Mouse (Mus musculus) layer of hippocampus, adult 8-10 months (tissue): ENCODE data around the gene Rprd1b. TPM values are rescaled to one million over a fixed set of nuclear protein-coding genes. Genes with fewer than 3 reads are reported as not detected.

Source experiments
- DNase-seq, 2 experiments: peaks; one replicate each; pipeline ENCODE4 v3.0.0; 2022; ENCODE audit warnings: low spot score in 2 of 2
- total RNA-seq, 4 experiments: library from RNA; stranded (reverse); gene quantifications; 2 replicates each; pipeline ENCODE4 v1.2.4; 2022

The Rprd1b gene
- total RNA-seq, 4 experiments from 2014 or later: 51.1 to 61.0 (median 52.7) TPM

- no peak for DNase-seq
Observed at GRCm38 (mm10) chr2:158079843-158080395, 51.6 kb downstream of the Rprd1b start.

DNA sequence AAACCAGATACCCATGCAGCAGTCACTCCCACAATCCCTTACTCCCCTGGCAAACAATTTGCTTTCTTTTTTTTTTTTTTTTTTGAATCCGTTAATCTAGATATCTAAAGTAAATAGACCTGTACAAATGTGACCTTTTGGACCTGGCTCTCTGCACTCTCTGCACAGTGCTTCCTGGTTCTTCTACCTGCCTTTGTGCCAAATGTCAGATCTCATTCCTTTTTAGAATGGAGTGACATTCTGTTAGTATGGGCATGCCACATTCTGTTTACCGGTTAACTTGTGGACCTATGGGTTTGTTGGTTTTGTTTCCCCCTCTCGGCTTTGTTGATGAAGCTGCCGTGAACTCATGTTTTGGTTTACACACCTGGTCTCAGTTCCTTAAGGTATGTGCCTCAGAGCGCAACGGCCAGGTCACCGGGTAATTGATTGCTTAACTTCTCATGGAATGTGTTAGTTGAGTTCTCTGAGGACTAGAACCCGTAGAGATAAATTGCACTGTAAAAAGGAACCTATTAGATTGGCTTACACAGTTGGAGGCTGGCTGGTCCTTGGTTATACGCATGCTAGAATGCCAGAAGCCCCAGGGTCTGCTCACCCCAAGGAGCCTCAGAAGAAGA lies 52.4 kb downstream of the Rprd1b start:
- DNase-seq: no peak

DNA sequence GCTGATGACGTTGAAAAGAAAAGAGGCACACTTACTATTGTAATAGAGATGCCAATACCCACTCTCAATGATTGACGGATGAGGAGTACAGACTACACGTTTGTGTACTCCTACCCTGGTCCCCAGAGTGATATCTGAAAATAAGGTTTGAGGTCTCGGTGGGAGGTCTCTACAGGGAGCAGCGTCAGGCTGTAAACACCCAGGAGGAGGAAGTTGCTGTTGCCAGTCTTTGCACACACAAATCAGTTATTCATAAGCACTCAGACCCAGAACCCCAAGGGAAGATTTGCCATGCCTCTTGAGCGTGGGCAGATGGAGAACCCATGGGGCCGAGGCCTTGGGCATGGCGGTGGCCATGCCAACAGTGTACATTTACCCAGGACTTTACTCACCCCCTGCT lies 56.2 kb downstream of the Rprd1b start:
- no peak for DNase-seq

DNA sequence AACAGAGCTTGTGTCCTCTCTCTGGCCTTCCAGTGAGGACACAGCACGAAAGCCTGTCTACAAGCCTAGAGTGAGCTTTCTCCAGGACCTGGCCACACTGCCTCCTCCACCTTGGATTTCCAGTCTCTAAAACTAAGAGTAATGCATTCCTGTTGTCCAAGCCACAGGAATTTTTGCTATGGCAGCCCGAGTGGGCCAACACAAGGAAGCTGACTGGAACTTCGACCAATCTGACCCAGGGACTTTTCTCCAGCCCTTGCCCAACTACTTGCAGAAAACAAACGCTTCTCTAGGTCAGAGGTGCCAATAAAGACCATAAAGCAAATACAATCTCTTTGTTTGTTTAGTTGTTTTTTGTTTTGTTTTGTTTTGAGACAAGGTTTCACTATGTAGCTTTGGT lies 61.8 kb downstream of the Rprd1b start:
- no peak for DNase-seq

DNA sequence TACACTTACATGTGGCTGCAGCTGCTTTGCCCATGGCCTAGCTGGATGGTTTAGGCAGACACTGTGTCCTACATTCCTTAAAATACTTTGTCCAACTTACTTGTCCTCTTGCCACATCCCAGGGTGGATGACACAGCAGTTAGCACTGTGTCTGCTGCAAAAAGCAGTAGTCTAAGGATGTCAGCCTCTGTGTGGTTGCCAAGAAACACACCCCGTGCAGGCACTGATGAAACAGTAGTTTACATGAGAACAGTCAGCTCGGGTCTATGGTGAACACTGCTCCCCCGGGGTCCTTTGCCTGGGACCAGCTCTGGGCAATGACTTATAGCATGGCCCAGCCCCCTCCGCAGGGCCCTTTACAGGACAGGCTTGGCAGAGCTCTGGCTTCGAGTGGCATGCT lies 65.0 kb downstream of the Rprd1b start:
- no peak for DNase-seq

DNA sequence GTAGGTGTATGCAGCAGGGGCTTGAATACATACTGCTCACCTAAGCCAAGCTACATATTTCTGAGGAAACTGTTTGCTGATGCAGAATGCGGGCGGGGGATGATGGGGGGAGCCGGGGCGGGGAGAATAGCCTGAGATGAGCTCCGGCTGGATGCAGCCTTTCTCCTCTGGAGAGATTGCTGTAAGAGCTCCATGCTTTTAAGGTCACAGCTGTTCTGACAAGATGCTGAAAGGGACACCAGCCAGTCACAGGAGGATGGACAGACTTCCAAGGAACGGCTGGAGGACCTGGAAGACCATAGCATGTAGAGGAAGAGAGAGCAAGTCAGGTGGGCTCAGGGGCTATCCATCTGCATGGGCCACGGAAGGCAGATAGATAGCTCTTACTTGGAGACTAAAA lies 66.0 kb downstream of the Rprd1b start:
- DNase-seq: no peak

GRCm38 (mm10) chr2:158094846-158095245 lies 66.5 kb downstream of the Rprd1b start:
- no peak for DNase-seq

DNA sequence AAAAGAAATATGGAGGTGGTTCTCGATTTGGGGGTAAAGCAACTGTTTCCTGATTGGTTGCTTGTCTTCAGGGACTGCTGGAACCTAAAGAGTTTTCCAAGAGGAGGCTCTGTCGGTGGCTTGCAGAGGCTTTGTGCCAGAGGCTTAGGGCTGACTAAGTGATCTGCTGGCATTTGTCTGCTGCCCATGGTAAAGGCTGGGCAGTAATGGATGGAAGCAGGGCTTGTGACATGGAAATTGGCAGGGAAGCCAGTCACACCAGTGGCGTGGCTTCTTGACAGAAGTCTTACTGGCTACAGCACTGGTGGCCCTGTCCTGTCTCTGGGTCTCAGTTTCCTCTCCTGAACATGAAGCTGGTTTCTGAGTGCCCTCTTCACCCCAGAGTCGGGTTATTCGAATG lies 68.8 kb downstream of the Rprd1b start:
- no peak for DNase-seq

GRCm38 (mm10) chr2:158098730-158099129 lies 70.4 kb downstream of the Rprd1b start:
- DNase-seq: no peak

DNA sequence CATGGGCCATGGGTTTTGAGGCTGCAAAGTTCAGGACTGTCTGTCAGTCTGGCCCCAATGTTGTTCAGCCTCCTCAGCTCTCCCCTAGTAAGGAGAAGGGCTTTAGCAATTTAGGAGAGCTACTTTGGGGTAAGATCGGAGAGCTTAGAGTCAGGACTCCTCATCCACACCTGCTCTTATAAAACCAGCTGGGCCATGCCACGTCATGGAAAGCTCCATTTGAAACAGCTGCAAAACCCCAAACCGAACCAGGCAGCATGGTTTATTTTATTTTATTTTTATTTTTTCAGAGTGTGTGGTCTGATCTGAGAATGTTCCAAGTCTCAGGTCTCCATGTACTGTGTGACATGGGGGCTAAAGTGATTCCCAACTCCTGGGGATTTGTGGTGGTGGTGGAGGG lies 71.2 kb downstream of the Rprd1b start:
- DNase-seq: no peak

GRCm38 (mm10) chr2:158101768-158102167 lies 73.5 kb downstream of the Rprd1b start:
- DNase-seq: peak; percentile 14 to 49

- DNase-seq: no peak
Observed at GRCm38 (mm10) chr2:158104966-158105365, 76.7 kb downstream of the Rprd1b start.

DNA sequence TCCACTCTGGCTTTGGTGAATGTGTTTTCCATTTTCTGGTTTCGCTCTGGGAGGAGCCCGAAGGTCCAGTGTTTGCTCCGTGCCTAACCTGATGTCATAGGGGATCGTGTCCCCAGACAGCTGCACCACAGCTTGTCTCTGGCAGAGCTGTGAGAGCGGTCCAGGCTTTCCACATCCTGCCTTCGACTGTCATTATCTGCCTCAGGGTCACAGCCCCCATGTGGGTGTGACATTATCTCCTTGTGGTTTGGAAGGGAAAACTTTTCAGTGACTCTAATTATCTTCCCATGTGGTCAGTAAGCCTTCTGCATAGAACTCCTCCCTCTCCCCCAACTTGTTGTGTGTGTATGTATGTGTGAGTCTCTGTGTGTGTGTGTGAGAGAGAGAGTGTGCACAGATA lies 77.3 kb downstream of the Rprd1b start:
- DNase-seq: no peak

GRCm38 (mm10) chr2:158106947-158107587 lies 78.8 kb downstream of the Rprd1b start:
- DNase-seq: peak in 1 of 2 experiments; percentile 23

- DNase-seq: no peak
Observed at GRCm38 (mm10) chr2:158109516-158109915, 81.2 kb downstream of the Rprd1b start.

- no peak for DNase-seq
Observed at GRCm38 (mm10) chr2:158113591-158114257, 85.4 kb downstream of the Rprd1b start.

DNA sequence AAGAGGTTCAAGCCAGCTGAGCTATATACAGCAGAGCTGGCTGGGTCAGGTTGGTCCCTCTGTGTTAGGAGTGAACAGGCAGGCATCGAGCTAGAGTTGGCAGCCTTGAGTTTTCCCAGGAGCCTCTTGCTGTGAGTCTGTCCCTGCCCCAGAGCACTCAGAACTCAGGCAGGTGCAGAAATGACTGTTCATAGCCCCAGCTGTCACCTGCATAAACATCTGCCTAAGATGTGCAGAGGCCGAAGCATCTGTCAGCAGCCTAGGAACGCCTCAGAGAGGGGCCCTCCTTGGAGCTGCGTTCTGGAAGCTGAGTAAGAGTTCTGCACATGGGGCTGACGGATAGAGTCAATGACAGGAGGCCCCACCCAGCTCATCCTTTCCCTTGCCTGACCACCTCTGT lies 86.6 kb downstream of the Rprd1b start:
- no peak for DNase-seq

DNA sequence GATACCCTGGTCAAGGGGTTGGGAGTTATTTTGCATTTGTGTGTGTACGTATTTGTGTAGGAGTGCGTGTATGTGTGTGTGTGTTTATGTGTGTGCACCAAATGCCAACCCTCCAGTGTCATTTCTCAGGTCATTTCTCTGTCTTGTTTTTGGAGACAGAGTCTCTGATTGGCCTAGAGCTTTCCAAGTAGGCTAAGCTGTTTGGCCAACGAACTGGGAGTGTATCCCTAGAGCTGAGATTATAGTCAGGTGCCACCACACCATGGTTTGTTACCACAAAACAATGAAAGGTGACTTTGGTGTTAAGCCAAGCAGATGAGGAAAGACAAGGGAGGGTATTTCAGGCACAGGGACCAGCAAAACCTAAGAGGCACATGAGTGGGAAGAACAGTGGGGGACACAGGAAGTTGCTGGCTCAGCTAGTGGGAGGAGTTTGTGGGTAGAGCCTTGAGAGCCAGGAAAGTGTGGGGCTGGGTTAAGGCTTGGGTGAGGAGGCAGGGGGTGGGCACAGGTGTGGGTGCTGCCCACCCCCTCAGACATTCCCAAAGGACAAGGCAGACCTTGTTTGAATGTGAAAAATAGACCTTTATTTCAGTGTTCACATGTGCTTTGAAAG lies 87.6 kb downstream of the Rprd1b start:
- DNase-seq: no peak

GRCm38 (mm10) chr2:158116653-158117052 lies 88.4 kb downstream of the Rprd1b start:
- no peak for DNase-seq

GRCm38 (mm10) chr2:158119145-158119544 lies 90.8 kb downstream of the Rprd1b start:
- no peak for DNase-seq

- DNase-seq: no peak
Observed at GRCm38 (mm10) chr2:158120211-158120610, 91.9 kb downstream of the Rprd1b start.

DNA sequence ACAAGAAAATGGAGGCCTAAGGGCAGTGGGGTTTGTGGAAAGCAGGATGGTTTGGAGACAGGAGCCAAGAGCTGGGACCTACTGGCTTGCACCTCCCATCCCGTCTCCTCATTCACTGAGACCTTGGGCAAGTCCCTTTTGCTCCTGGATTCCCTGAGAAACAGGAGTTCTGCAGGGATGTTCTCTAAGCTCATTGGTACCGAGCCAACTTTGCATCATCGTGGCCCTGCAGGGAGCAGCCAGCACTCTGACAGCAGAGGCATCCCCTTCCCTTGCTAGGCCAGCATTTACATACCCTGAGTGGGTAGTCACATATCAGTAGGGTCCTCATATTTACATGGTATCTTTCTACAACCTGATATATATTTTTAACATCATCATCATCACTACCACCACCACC lies 92.6 kb downstream of the Rprd1b start:
- no peak for DNase-seq
